Mouse (Mus musculus): ENCODE measurements around the gene Tor3a.

Gene Tor3a

GRCm38 (mm10) chr1:156676596-156676995 is 2.4 kb upstream of the Tor3a start:
- H3K4me3 ChIP-seq (replicated peaks; ENCODE audit: low read length), result no peak overlapping the region
- peaks cover 21% of the 10 kb centered on the region for H3K36me3 ChIP-seq (ENCODE audit: insufficient read depth, low read length)
- no peaks in the 10 kb centered on the region for H3K9me3 ChIP-seq (ENCODE audit: low read length)
- H3K4me1 ChIP-seq (replicated peaks; ENCODE audit: low read depth, low read length), result peaks cover 68% of the 10 kb centered on the region
- TF ChIP-seq POU5F1 (IDR thresholded peaks at IDR 0.05; ENCODE audit: borderline replicate concordance, low read length) (no peak), NANOG (IDR thresholded peaks at IDR 0.05; ENCODE audit: borderline replicate concordance, low read length) (no peak), CTCF (conservative IDR thresholded peaks at IDR 0.05; ENCODE audit: low read length) (no peak)
- peaks cover 7% of the 10 kb centered on the region for H3K27me3 ChIP-seq (ENCODE audit: insufficient read depth, low read length)

- Histone ChIP-seq H3K4me1 (replicated peaks; ENCODE audit: low read depth, low read length) (peaks cover 69% of the 10 kb centered on the region), H3K4me3 (replicated peaks; ENCODE audit: low read length) (no peak overlapping the region)
Observed at GRCm38 (mm10) chr1:156676171-156676570, 2.0 kb upstream of the Tor3a start.

GRCm38 (mm10) chr1:156673476-156674194 is 521 bp downstream of the Tor3a start:
- no peaks in the 10 kb centered on the region for H3K9me3 ChIP-seq (ENCODE audit: low read length)
- no peak for TF ChIP-seq CTCF (conservative IDR thresholded peaks at IDR 0.05; ENCODE audit: low read length)
- no peak for TF ChIP-seq POU5F1 (IDR thresholded peaks at IDR 0.05; ENCODE audit: borderline replicate concordance, low read length)
- no peak for TF ChIP-seq NANOG (IDR thresholded peaks at IDR 0.05; ENCODE audit: borderline replicate concordance, low read length)
- peaks cover 7% of the 10 kb centered on the region for H3K27me3 ChIP-seq (ENCODE audit: insufficient read depth, low read length)
- H3K4me1 ChIP-seq (replicated peaks; ENCODE audit: low read depth, low read length), result peaks cover 77% of the 10 kb centered on the region
- H3K4me3 ChIP-seq (replicated peaks; ENCODE audit: low read length), result peak overlapping the region; percentile 82
- peaks cover 12% of the 10 kb centered on the region for H3K36me3 ChIP-seq (ENCODE audit: insufficient read depth, low read length)

More at GRCm38 (mm10) chr1:156676171-156676570, 2.0 kb upstream of the Tor3a start:
- Histone ChIP-seq H3K27me3 (ENCODE audit: insufficient read depth, low read length) (peaks cover 7% of the 10 kb centered on the region), H3K36me3 (ENCODE audit: insufficient read depth, low read length) (peaks cover 21% of the 10 kb centered on the region), H3K9me3 (ENCODE audit: low read length) (no peaks in the 10 kb centered on the region)
- TF ChIP-seq NANOG (IDR thresholded peaks at IDR 0.05; ENCODE audit: borderline replicate concordance, low read length) (no peak), CTCF (conservative IDR thresholded peaks at IDR 0.05; ENCODE audit: low read length) (peak; percentile 98), POU5F1 (IDR thresholded peaks at IDR 0.05; ENCODE audit: borderline replicate concordance, low read length) (no peak)

- no peaks in the 10 kb centered on the region for H3K9me3 ChIP-seq (ENCODE audit: low read length)
- TF ChIP-seq NANOG (IDR thresholded peaks at IDR 0.05; ENCODE audit: borderline replicate concordance, low read length) (no peak), POU5F1 (IDR thresholded peaks at IDR 0.05; ENCODE audit: borderline replicate concordance, low read length) (no peak), CTCF (conservative IDR thresholded peaks at IDR 0.05; ENCODE audit: low read length) (no peak)
- peaks cover 80% of the 10 kb centered on the region for H3K4me1 ChIP-seq (replicated peaks; ENCODE audit: low read depth, low read length)
- peaks cover 7% of the 10 kb centered on the region for H3K27me3 ChIP-seq (ENCODE audit: insufficient read depth, low read length)
- H3K36me3 ChIP-seq (ENCODE audit: insufficient read depth, low read length), result peaks cover 12% of the 10 kb centered on the region
- peak overlapping the region; percentile 82 for H3K4me3 ChIP-seq (replicated peaks; ENCODE audit: low read length)
Observed at GRCm38 (mm10) chr1:156672720-156673475, 1.3 kb downstream of the Tor3a start.

- TF ChIP-seq NANOG (IDR thresholded peaks at IDR 0.05; ENCODE audit: borderline replicate concordance, low read length) (no peak), CTCF (conservative IDR thresholded peaks at IDR 0.05; ENCODE audit: low read length) (no peak), POU5F1 (IDR thresholded peaks at IDR 0.05; ENCODE audit: borderline replicate concordance, low read length) (no peak)
- Histone ChIP-seq H3K4me1 (replicated peaks; ENCODE audit: low read depth, low read length) (peaks cover 80% of the 10 kb centered on the region), H3K4me3 (replicated peaks; ENCODE audit: low read length) (no peak overlapping the region), H3K27me3 (ENCODE audit: insufficient read depth, low read length) (peaks cover 7% of the 10 kb centered on the region), H3K36me3 (ENCODE audit: insufficient read depth, low read length) (peaks cover 12% of the 10 kb centered on the region), H3K9me3 (ENCODE audit: low read length) (no peaks in the 10 kb centered on the region)
Observed at GRCm38 (mm10) chr1:156671921-156672320, 2.2 kb downstream of the Tor3a start.

GRCm38 (mm10) chr1:156669208-156669983 is 4.8 kb downstream of the Tor3a start:
- Histone ChIP-seq H3K27me3 (ENCODE audit: insufficient read depth, low read length) (peaks cover 1% of the 10 kb centered on the region; the same call in 1 of the 2 replicates), H3K36me3 (ENCODE audit: insufficient read depth, low read length) (peaks cover 27% of the 10 kb centered on the region), H3K4me3 (replicated peaks; ENCODE audit: low read length) (peak overlapping the region; percentile 76), H3K9me3 (ENCODE audit: low read length) (no peaks in the 10 kb centered on the region), H3K4me1 (replicated peaks; ENCODE audit: low read depth, low read length) (peaks cover 92% of the 10 kb centered on the region)
- TF ChIP-seq NANOG (IDR thresholded peaks at IDR 0.05; ENCODE audit: borderline replicate concordance, low read length) (peak; percentile 79), POU5F1 (IDR thresholded peaks at IDR 0.05; ENCODE audit: borderline replicate concordance, low read length) (no peak)

GRCm38 (mm10) chr1:156668602-156669001 is 5.6 kb downstream of the Tor3a start:
- peaks cover 94% of the 10 kb centered on the region for H3K4me1 ChIP-seq (replicated peaks; ENCODE audit: low read depth, low read length)
- H3K36me3 ChIP-seq (ENCODE audit: insufficient read depth, low read length), result peaks cover 32% of the 10 kb centered on the region
- no peaks in the 10 kb centered on the region for H3K9me3 ChIP-seq (ENCODE audit: low read length)
- no peaks in the 10 kb centered on the region for H3K27me3 ChIP-seq (ENCODE audit: insufficient read depth, low read length)
- peak overlapping the region; percentile 76 for H3K4me3 ChIP-seq (replicated peaks; ENCODE audit: low read length)
- TF ChIP-seq NANOG (IDR thresholded peaks at IDR 0.05; ENCODE audit: borderline replicate concordance, low read length) (peak; percentile 60), CTCF (conservative IDR thresholded peaks at IDR 0.05; ENCODE audit: low read length) (no peak), POU5F1 (IDR thresholded peaks at IDR 0.05; ENCODE audit: borderline replicate concordance, low read length) (0 out of 2 replicates have a peak, but pooled peaks have one; percentile 18)
